Mouse (Mus musculus): ENCODE results near the gene Plscr3. TPM values are rescaled to one million over a fixed set of nuclear protein-coding genes. Genes with fewer than 3 reads are reported as not detected.

Plscr3 gene
- polyA plus RNA-seq, 1 experiment, result 132 TPM

DNA sequence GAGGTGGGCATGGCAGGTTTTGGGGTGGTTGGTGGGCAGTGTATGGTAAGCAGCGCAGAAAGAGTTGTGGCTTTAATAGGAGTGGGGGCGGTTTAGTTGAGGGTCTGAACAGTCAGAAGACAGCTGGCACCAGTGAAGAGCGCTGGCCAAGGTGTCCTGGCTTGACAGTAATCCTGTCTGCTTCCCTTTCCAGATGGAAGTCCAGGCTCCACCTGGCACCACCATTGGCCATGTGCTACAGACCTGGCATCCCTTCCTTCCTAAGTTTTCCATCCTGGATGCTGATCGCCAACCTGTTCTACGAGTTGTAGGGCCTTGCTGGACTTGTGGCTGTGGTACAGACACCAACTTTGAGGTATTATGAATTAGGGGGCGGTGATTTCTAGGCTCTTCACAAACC, 1.8 kb downstream of the Plscr3 start:
- Histone ChIP-seq H3K4me1 (replicated peaks; ENCODE audit: control insufficient read depth, insufficient read depth, low read length) (peaks cover 42% of the 10 kb centered on the region), H3K4me3 (ENCODE audit: control insufficient read depth, insufficient read depth, low read length) (no peak overlapping the region), H3K27me3 (ENCODE audit: control insufficient read depth, insufficient read depth, low read length) (no peaks in the 10 kb centered on the region), H3K27ac (ENCODE audit: control insufficient read depth, insufficient read depth, low read length) (no peak overlapping the region), H3K36me3 (ENCODE audit: control insufficient read depth, insufficient read depth, low read length) (no peaks in the 10 kb centered on the region)
- WGBS, result 98% methylated on average over 6 of the region's 6 CpGs
- DNase-seq, result no peak
- TF ChIP-seq POLR2A (IDR thresholded peaks at IDR 0.05; ENCODE audit: control insufficient read depth, extremely low read depth, insufficient read depth, low read length, poor library complexity), result no peak
- no peak for TF ChIP-seq CTCF (IDR thresholded peaks at IDR 0.05; ENCODE audit: borderline replicate concordance, control insufficient read depth, extremely low read depth, insufficient read depth, low read length, poor library complexity)

DNA sequence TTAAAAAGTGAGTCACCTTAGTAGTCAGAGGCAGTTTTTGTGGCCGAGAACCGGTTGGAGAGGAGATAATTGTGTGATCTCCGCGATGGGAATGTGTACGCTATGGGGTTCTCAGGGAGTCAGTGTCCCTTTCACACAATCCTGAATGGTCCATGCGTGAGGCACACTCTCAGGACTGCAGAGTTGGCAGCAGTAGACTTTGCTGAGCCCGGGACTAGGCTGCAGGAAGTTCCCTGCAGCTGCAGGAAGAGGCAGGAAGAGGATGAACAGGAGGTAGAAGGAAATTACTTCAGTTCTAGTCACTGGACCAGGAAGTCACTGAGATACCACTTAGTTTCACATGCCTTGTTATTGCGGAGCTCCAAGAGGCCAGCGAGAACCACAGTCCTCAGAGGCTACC, 3.0 kb downstream of the Plscr3 start:
- Histone ChIP-seq H3K4me3 (ENCODE audit: control insufficient read depth, insufficient read depth, low read length) (no peak overlapping the region), H3K27ac (ENCODE audit: control insufficient read depth, insufficient read depth, low read length) (peak overlapping the region; percentile 63; the same call in 1 of the 2 replicates), H3K27me3 (ENCODE audit: control insufficient read depth, insufficient read depth, low read length) (no peaks in the 10 kb centered on the region), H3K4me1 (replicated peaks; ENCODE audit: control insufficient read depth, insufficient read depth, low read length) (peaks cover 48% of the 10 kb centered on the region), H3K36me3 (ENCODE audit: control insufficient read depth, insufficient read depth, low read length) (no peaks in the 10 kb centered on the region)
- 72% methylated on average over 9 of the region's 9 CpGs for WGBS
- DNase-seq, result no peak
- TF ChIP-seq CTCF (IDR thresholded peaks at IDR 0.05; ENCODE audit: borderline replicate concordance, control insufficient read depth, extremely low read depth, insufficient read depth, low read length, poor library complexity) (no peak), POLR2A (IDR thresholded peaks at IDR 0.05; ENCODE audit: control insufficient read depth, extremely low read depth, insufficient read depth, low read length, poor library complexity) (no peak)

DNA sequence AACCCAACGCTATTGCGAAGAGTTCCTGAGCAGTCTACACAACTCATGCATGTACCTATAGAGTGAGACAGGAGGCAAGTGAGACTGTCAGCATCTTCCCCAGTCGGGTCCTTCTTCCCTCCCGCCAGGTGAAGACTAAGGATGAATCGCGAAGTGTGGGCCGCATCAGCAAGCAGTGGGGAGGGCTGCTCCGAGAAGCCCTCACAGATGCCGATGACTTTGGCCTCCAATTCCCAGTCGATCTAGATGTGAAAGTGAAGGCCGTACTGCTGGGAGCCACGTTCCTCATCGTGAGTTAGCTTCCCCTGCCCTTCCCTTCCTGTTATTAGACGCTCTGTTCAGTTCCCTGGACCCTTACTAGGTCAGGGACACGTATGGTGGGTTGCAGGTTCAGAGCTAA, 3.7 kb downstream of the Plscr3 start:
- peak overlapping the region; percentile 67 for H3K27ac ChIP-seq (ENCODE audit: control insufficient read depth, insufficient read depth, low read length)
- 90% methylated on average over 15 of the region's 15 CpGs for WGBS
- H3K4me3 ChIP-seq (ENCODE audit: control insufficient read depth, insufficient read depth, low read length), result no peak overlapping the region
- no peaks in the 10 kb centered on the region for H3K27me3 ChIP-seq (ENCODE audit: control insufficient read depth, insufficient read depth, low read length)
- H3K4me1 ChIP-seq (replicated peaks; ENCODE audit: control insufficient read depth, insufficient read depth, low read length), result peaks cover 54% of the 10 kb centered on the region
- TF ChIP-seq CTCF (IDR thresholded peaks at IDR 0.05; ENCODE audit: borderline replicate concordance, control insufficient read depth, extremely low read depth, insufficient read depth, low read length, poor library complexity) (no peak), POLR2A (IDR thresholded peaks at IDR 0.05; ENCODE audit: control insufficient read depth, extremely low read depth, insufficient read depth, low read length, poor library complexity) (no peak)
- no peaks in the 10 kb centered on the region for H3K36me3 ChIP-seq (ENCODE audit: control insufficient read depth, insufficient read depth, low read length)
- no peak for DNase-seq

DNA sequence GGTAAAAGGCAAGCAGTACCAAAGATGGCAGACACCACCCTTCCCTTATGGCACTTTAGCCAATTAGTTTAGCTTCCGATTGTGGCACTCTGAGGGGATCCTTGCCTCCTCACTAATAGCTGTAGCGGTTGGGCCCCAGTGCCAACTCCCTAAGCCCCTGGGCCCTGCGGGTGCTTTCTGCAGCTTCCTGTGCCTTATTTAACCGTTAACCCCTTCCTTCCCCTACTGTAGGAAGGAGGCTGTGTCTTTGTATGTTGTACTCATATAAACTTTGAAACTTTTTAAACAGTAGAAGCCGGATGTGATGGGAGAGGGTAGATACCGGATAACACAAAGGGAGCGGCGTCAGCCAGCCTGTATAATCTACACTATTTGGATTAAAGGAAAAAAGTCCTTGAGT, 4.6 kb downstream of the Plscr3 start:
- Histone ChIP-seq H3K27me3 (ENCODE audit: control insufficient read depth, insufficient read depth, low read length) (no peaks in the 10 kb centered on the region), H3K27ac (ENCODE audit: control insufficient read depth, insufficient read depth, low read length) (peak overlapping the region; percentile 67), H3K4me1 (replicated peaks; ENCODE audit: control insufficient read depth, insufficient read depth, low read length) (peaks cover 55% of the 10 kb centered on the region), H3K4me3 (ENCODE audit: control insufficient read depth, insufficient read depth, low read length) (peak overlapping the region; percentile 15), H3K36me3 (ENCODE audit: control insufficient read depth, insufficient read depth, low read length) (no peaks in the 10 kb centered on the region)
- TF ChIP-seq POLR2A (IDR thresholded peaks at IDR 0.05; ENCODE audit: control insufficient read depth, extremely low read depth, insufficient read depth, low read length, poor library complexity) (no peak), CTCF (IDR thresholded peaks at IDR 0.05; ENCODE audit: borderline replicate concordance, control insufficient read depth, extremely low read depth, insufficient read depth, low read length, poor library complexity) (no peak)
- peak; percentile 39 for DNase-seq
- WGBS, result 15% methylated on average over 8 of the region's 8 CpGs

DNA sequence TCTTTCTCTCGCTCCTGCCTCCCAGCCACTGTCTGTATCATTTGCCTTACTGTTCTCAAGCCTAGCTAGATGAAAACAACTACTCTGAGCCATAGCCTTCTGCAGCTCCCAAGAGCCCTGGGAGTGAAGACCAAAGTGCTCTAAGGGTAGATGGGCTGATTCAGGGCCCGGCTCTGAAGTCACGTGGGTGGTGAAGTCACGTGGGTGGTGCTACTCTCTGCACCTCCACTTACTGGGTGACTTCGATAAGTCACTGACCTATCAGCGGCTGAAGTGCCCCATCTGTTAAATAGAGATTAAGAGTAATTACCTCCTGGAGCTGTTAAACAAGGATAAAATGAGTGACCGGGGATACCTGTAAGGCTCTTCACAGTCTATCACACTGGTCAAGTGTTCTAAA, 7.8 kb downstream of the Plscr3 start:
- no peak for TF ChIP-seq CTCF (IDR thresholded peaks at IDR 0.05; ENCODE audit: borderline replicate concordance, control insufficient read depth, extremely low read depth, insufficient read depth, low read length, poor library complexity)
- TF ChIP-seq POLR2A (IDR thresholded peaks at IDR 0.05; ENCODE audit: control insufficient read depth, extremely low read depth, insufficient read depth, low read length, poor library complexity), result no peak
- peak; percentile 42 for DNase-seq
- Histone ChIP-seq H3K36me3 (ENCODE audit: control insufficient read depth, insufficient read depth, low read length) (no peaks in the 10 kb centered on the region), H3K4me3 (ENCODE audit: control insufficient read depth, insufficient read depth, low read length) (no peak overlapping the region), H3K27ac (ENCODE audit: control insufficient read depth, insufficient read depth, low read length) (no peak overlapping the region), H3K27me3 (ENCODE audit: control insufficient read depth, insufficient read depth, low read length) (no peaks in the 10 kb centered on the region), H3K4me1 (replicated peaks; ENCODE audit: control insufficient read depth, insufficient read depth, low read length) (peaks cover 36% of the 10 kb centered on the region)
- WGBS, result 47% methylated on average over 7 of the region's 7 CpGs

DNA sequence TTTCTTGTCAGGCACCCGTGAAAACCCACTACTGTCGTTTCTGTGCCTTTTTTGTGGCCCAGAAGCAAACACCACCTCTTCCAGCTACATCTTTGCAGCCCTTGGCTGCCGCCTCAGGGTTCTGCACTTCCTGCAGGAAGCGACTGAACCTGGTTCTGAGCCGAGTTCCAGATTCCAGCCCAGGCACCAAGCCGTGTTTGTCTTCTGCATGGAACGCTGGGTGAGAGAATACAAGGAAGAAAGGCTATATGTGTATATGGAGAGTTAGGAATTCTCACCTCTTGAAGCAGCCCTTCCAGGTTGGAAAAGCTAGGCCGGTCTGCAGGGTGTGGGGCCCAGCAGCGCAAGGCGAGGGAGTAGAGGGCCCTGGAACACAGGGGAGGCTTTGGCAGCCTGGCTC, 8.5 kb downstream of the Plscr3 start:
- Histone ChIP-seq H3K4me1 (replicated peaks; ENCODE audit: control insufficient read depth, insufficient read depth, low read length) (peaks cover 30% of the 10 kb centered on the region), H3K36me3 (ENCODE audit: control insufficient read depth, insufficient read depth, low read length) (no peaks in the 10 kb centered on the region), H3K4me3 (ENCODE audit: control insufficient read depth, insufficient read depth, low read length) (no peak overlapping the region), H3K27ac (ENCODE audit: control insufficient read depth, insufficient read depth, low read length) (no peak overlapping the region), H3K27me3 (ENCODE audit: control insufficient read depth, insufficient read depth, low read length) (no peaks in the 10 kb centered on the region)
- 45% methylated on average over 10 of the region's 10 CpGs for WGBS
- DNase-seq, result no peak
- TF ChIP-seq CTCF (IDR thresholded peaks at IDR 0.05; ENCODE audit: borderline replicate concordance, control insufficient read depth, extremely low read depth, insufficient read depth, low read length, poor library complexity) (no peak), POLR2A (IDR thresholded peaks at IDR 0.05; ENCODE audit: control insufficient read depth, extremely low read depth, insufficient read depth, low read length, poor library complexity) (no peak)

DNA sequence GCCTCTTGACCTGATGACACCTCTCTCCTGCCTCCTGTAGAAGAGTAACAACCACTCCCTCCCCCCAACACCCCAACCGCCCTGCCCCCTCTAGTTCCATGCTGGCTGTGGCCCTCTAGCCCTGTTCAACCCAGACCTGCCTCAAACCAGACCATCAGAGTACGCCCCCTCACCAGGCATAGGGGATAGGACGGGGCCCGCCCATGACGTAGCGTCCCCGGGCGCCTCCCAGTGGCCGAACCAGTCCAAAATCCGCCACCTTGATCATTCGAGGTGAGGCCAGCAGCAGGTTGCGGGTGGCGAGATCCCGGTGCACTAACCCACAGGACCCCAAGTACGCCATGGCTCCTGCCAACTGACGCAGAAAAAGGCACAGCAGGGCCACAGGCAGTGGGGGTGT, 9.2 kb downstream of the Plscr3 start:
- no peak overlapping the region for H3K4me3 ChIP-seq (ENCODE audit: control insufficient read depth, insufficient read depth, low read length)
- TF ChIP-seq CTCF (IDR thresholded peaks at IDR 0.05; ENCODE audit: borderline replicate concordance, control insufficient read depth, extremely low read depth, insufficient read depth, low read length, poor library complexity) (peak; percentile 43; the same call in 1 of the 2 replicates), POLR2A (IDR thresholded peaks at IDR 0.05; ENCODE audit: control insufficient read depth, extremely low read depth, insufficient read depth, low read length, poor library complexity) (no peak)
- WGBS, result 32% methylated on average over 16 of the region's 16 CpGs
- H3K27ac ChIP-seq (ENCODE audit: control insufficient read depth, insufficient read depth, low read length), result no peak overlapping the region
- peak; percentile 63 for DNase-seq
- peaks cover 24% of the 10 kb centered on the region for H3K4me1 ChIP-seq (replicated peaks; ENCODE audit: control insufficient read depth, insufficient read depth, low read length)
- no peaks in the 10 kb centered on the region for H3K27me3 ChIP-seq (ENCODE audit: control insufficient read depth, insufficient read depth, low read length)
- no peaks in the 10 kb centered on the region for H3K36me3 ChIP-seq (ENCODE audit: control insufficient read depth, insufficient read depth, low read length)

Data from thymus, adult 2 months (tissue).